Mouse (Mus musculus): ENCODE measurements at regions not wholly inside any gene's neighbourhood (a gene's known extent, or its start where the extent isn't known, plus 50 kb on each side); places are given as distances from the start of the nearest gene placed in this dataset.

DNA sequence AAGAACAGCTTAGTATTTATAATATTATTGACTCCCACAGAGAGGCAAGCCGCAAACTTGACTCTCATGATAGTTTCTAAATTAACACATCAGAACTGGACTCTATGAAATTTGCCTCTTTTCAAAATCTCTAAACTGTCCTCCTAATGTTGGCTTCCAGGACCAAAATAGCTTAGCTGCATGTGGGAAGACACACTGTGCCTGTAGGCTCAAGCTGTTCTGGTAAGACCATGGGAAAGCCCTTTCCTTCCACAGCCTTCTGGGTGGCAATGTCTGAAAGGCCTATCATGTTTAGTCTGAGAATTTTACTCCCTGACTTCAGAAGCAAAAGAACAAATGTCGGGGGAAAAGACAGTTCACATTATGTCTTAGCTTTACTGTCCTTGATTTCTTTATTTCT is 203.1 kb upstream of the Slc8a1 start:
- ATAC-seq (replicated peaks; ENCODE audit: poor library complexity, severe bottlenecking): no peak

GRCm38 (mm10) chr17:81930736-81931135 is 192.6 kb upstream of the Slc8a1 start:
- ATAC-seq (replicated peaks; ENCODE audit: poor library complexity, severe bottlenecking): peak; percentile 66; the same call in 1 of the 2 replicates

DNA sequence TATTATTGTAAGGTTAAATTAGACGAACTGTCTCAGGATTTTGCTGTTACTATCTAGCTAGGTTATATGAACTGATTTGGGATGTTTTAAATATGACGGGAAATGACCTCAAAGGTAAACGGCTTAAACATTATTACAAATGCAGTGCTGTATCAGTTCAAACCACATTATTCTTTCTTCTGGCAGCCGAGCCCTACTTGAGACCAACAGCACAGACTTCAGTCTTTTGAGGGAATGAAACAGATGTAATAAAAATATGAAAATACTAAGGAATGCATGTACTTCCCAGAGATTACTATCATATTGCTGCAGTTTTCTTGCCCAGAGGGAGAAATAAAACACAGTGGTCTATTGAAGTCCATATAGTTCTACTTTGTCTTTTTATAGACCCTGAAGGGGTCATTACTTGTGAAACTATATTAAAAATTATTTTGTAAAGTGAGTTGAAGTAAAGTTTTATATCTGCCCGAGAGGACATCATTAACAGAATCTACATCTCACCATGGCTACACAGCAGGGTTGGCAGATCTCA is 168.4 kb upstream of the Slc8a1 start:
- ATAC-seq (replicated peaks; ENCODE audit: poor library complexity, severe bottlenecking): no peak

DNA sequence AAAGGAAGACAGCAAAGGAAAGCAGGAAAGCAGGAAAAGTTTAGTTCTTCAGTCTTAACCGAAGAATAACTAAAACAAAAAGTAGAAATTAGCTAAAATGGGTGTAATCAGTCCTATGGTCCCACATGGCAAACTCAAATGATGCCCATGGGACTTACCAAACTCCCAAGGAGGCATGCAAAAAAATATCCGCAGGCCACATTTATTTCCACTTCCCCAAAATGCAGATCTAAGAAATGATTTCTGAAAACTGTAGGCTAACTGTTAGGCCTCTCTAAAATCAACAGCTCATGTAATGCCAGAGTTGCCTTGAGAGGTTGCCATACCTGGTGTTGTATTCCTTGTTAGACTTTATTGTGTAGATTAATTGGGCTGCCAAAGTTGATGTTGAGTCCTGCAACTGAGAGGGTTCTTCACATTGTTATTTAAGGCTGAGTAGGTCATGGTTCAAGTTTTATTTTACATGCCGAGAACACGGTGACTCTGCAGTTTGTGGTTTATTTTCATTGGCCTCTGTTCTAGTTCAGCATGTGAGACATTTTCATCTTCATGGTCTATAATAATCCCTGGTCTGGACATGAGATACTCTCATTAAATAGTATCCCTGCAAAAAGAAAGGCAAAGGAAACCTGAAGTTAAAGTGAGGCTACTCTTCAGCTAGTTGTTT is 164.0 kb upstream of the Slc8a1 start:
- peak; percentile 50; the same call in 1 of the 2 replicates for ATAC-seq (replicated peaks; ENCODE audit: poor library complexity, severe bottlenecking)

DNA sequence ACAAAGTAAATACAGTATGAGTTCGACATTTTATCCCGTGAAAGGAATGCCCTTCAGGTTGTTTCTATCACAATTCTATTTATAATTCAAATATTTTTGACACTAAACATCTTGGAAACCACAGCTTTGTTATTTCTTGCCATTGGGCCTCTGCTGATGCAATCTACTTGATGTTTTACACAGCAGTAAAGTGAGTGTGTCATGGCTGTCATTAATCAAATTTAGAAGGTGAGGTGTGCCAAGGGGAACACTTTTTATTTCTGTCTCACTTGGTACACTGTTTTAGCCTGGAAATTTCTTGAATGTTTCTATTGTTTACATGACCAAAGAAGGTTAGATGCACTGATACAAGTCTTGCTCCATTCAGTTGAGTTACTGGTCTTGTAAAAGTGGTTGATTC is 160.8 kb upstream of the Slc8a1 start:
- no peak for ATAC-seq (replicated peaks; ENCODE audit: poor library complexity, severe bottlenecking)

- ATAC-seq (replicated peaks; ENCODE audit: poor library complexity, severe bottlenecking): no peak
These were observed 140.0 kb upstream of the Slc8a1 start for GRCm38 (mm10) chr17:81878136-81878535.

DNA sequence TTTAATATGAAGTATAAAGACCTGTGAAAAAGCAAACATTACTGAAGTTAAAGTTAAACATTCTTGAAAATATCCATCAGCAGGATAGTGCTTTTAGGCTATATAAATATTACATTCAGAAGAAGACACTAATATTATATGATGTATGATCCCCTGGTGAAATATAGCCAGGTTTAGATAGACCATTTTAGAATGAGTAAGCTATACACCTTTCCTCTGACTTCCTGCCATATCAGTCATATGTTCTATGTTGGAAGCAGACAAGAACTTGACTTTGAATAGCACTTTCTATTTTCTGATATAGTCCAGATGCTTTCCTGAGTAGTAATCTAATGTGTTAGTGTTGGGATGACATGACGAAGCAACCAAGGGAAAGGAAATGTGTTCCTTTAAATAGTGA is 128.5 kb upstream of the Slc8a1 start:
- ATAC-seq (replicated peaks; ENCODE audit: poor library complexity, severe bottlenecking): no peak

DNA sequence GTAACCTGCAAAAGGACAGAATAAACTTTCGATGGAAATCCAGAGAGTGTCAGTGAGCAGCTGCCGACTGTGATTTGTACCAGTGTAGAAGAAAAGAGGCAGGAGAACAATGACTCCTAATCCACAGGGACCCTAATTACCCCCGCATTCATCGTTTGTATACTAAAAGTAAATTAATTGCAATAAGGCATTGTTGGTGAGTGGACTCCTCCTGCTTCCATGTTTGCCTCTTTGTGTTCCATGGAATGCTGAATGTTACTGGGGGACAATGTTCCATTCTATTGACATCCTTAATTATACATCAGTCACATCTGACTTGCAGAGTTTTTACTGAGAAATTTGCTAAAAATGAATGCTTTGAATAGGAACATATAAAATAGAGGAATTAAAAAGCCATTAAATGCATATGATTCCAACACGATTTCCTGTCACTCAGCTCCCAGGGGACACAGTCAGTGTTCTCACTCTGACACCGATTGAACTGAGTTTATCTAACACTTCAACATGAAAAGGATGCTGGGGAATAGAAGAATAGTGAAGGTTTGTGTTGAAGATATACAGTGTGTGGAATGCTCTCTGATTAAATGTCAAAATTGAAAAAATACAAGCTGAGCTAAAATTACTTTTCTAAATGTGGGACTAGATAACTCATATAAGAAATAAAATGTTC is 111.3 kb upstream of the Slc8a1 start:
- ATAC-seq (replicated peaks; ENCODE audit: poor library complexity, severe bottlenecking): no peak

DNA sequence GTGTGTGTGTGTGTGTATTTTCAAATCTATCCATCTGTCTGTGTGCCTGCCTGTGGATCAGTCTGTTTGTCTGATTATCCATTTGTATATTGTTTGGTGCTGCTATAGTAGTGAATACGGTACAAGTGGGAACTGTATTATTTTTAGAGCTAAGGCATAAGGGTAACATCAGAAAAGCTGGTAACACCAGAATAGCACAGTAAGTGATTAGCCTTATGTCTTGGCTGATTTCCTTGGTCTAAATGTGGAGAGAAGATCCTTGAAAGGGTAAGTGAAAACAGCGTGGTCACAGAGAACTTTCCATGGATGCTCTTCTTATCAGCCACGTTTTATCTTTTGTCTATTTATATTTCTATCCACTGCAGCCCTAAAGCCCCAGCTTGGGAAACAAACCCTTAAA is 105.6 kb upstream of the Slc8a1 start:
- ATAC-seq (replicated peaks; ENCODE audit: poor library complexity, severe bottlenecking): no peak

DNA sequence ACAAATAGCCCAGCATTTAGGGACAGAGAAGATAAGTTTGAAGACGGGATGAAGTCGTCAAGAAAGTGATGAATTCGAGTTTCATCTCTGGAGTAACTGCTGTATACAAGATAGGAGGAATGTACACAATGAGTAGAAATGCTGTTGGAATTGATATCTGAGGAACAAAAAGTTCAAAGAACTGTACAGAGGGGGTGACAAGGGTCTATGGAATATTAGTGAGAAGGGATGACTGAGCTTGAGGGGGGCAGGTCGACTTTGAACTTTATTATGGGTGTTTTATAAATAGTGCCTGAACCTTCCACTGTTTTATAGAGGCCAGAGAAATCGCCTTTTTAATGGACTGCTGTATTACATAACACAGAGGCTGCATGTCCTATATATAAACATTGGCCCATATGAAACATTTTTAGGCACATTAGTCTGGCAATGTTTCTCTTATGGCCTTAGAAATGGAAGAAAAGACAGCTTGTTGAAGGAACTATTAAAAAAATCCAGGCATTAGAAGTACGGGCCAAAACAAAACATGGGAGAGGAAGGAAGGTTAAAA is 59.7 kb upstream of the Slc8a1 start:
- no peak for ATAC-seq (replicated peaks; ENCODE audit: poor library complexity, severe bottlenecking)

GRCm38 (mm10) chr17:81788781-81789180 is 50.6 kb upstream of the Slc8a1 start:
- no peak for ATAC-seq (replicated peaks; ENCODE audit: poor library complexity, severe bottlenecking)
